Mouse (Mus musculus): ENCODE data around the gene Wdr20.
A peak's percentile ranks its signal among the peaks of the same experiment; 100 is the strongest.

DNA sequence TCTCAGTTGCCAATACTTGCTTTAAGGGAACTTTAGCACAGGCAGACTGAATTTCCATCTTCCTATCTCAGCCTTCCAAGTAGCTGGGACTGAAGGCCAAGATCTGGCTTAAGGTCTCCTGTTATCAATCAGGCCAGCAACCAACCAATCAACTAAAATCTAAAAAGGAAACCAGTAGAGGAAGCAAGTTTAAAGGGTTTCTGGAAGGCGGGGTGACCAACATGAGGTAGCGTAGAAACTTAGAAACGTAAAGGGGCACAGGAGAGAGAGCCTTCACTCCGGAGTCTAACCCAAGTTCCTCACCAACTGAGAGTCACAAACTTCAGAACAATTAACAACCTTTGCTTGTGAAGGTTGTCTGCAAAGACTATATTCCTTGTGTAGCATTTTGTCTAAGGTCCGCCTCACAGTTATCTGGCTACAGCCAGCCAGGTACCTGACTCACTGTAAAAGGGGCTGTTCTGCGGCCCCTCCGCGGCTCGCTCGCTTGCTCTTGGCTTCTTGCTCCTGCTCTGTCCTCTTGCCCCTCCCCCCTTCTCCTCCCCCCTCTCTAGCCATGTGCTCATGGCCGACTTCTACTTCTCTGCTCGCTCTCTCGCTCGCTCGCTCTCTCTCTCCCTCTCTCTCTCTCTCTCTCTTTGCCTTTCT, 39.1 kb upstream of the Wdr20 start:
- no peak for TF ChIP-seq NRF1 (IDR thresholded peaks at IDR 0.05; ENCODE audit: insufficient read depth, low read depth, low read length, poor library complexity, severe bottlenecking)
- TF ChIP-seq HCFC1 (IDR thresholded peaks at IDR 0.05; ENCODE audit: low read depth, low read length) = no peak; the same call in 1 of the 2 replicates
- TF ChIP-seq EP300 (IDR thresholded peaks at IDR 0.05; ENCODE audit: low read depth in 1 of 2, low read length in 2 of 2) = peak; percentile 65 to 83
- TF ChIP-seq TAL1 (IDR thresholded peaks at IDR 0.05; ENCODE audit: low read length) = peak; percentile 58
- TF ChIP-seq MAZ (IDR thresholded peaks at IDR 0.05; ENCODE audit: low read depth, low read length) = peak; percentile 93
- no peak for TF ChIP-seq BHLHE40 (IDR thresholded peaks at IDR 0.05; ENCODE audit: borderline replicate concordance, low read depth, low read length)
- peak in 1 of 2 experiments; percentile 82; a peak in 2 of 4 replicates for TF ChIP-seq POLR2A (IDR thresholded peaks at IDR 0.05; ENCODE audit: control insufficient read depth in 1 of 2, insufficient read depth in 1 of 2, low read depth in 1 of 2, low read length in 2 of 2, poor library complexity in 1 of 2)
- no peak for TF ChIP-seq CTCF (IDR thresholded peaks at IDR 0.05 in 2 of 3, conservative IDR thresholded peaks at IDR 0.05 in 1 of 3; ENCODE audit: control insufficient read depth in 1 of 3, insufficient read depth in 1 of 3, low read depth in 2 of 3, low read length in 3 of 3, poor library complexity in 1 of 3, severe bottlenecking in 1 of 3)
- TF ChIP-seq ZMIZ1 (IDR thresholded peaks at IDR 0.05; ENCODE audit: low read depth, low read length) = peak; percentile 88; the same call in 1 of the 2 replicates
- peak; percentile 90 for TF ChIP-seq GATA1 (IDR thresholded peaks at IDR 0.05; ENCODE audit: low read depth, low read length)
- peak; percentile 46; the same call in 1 of the 2 replicates for TF ChIP-seq RCOR1 (IDR thresholded peaks at IDR 0.05; ENCODE audit: low read depth, low read length)
- TF ChIP-seq MXI1 (IDR thresholded peaks at IDR 0.05; ENCODE audit: low read depth, low read length) = peak; percentile 84; the same call in 1 of the 2 replicates
- no peak for TF ChIP-seq E2F4 (IDR thresholded peaks at IDR 0.05; ENCODE audit: borderline replicate concordance, low read depth, low read length)

Measured in MEL (cell line).